Mouse (Mus musculus) forebrain, embryonic 15.5 days (tissue): ENCODE data around the gene Wdr41. TPM values are rescaled to one million over a fixed set of nuclear protein-coding genes. Genes with fewer than 3 reads are reported as not detected.

ENCODE experiments used
- ATAC-seq: fragments of 200-750 bp; cut with Nextera tagmentation; replicated peaks from 2 replicates; pipeline ENCODE4 v1.8.0; 2017; ENCODE audit warnings: mild to moderate bottlenecking, moderate TSS enrichment, moderate library complexity
- H3K27ac ChIP-seq: fragments of 300-500 bp; sonication (generic); replicated peaks from 2 replicates; pipeline ENCODE4 v1.5.1; 2015; ENCODE audit warnings: mild to moderate bottlenecking, inconsistent platforms
- H3K27me3 ChIP-seq: fragments of 300-500 bp; sonication (generic); 2 replicates; pipeline ENCODE4 v1.6.1; 2015; ENCODE audit warnings: inconsistent platforms
- H3K36me3 ChIP-seq: fragments of 300-500 bp; sonication (generic); 2 replicates; pipeline ENCODE4 v1.6.1; 2015; ENCODE audit warnings: mild to moderate bottlenecking, inconsistent platforms
- H3K4me1 ChIP-seq: fragments of 300-500 bp; sonication (generic); 2 replicates; pipeline ENCODE4 v1.6.1; 2015; ENCODE audit warnings: inconsistent platforms
- H3K4me2 ChIP-seq: fragments of 300-500 bp; sonication (generic); replicated peaks from 2 replicates; pipeline ENCODE4 v1.6.1; 2015; ENCODE audit warnings: mild to moderate bottlenecking, inconsistent platforms
- H3K4me3 ChIP-seq: fragments of 300-500 bp; sonication (generic); 2 replicates; pipeline ENCODE4 v1.5.1; 2015; ENCODE audit warnings: mild to moderate bottlenecking, inconsistent platforms
- H3K9ac ChIP-seq: fragments of 300-500 bp; sonication (generic); replicated peaks from 2 replicates; pipeline ENCODE4 v1.6.1; 2015; ENCODE audit warnings: mild to moderate bottlenecking, inconsistent platforms
- H3K9me3 ChIP-seq: fragments of 300-500 bp; sonication (generic); 2 replicates; pipeline ENCODE4 v1.6.1; 2016; ENCODE audit warnings: inconsistent platforms
- WGBS: fragments of 180-500 bp; shearing (Covaris S2); methylation state at CpG from one replicate; pipeline ENCODE4 v1.1.7; 2015; ENCODE audit warnings: mixed read lengths; 5-methylcytosine and 5-hydroxymethylcytosine counted together
- polyA plus RNA-seq: library from polyadenylated mRNA; unstranded; fragments of >200 nt; fragmentation: Nextera tagmentation; extraction: Ambion mirVana; gene quantifications from 2 replicates; pipeline ENCODE4 v1.2.1, GENCODE M21; 2015

Gene Wdr41
- polyA plus RNA-seq, 1 experiment from 2014 or later, result 27.5 TPM

GRCm38 (mm10) chr13:95009261-95009660 lies 33.1 kb downstream of the Wdr41 start:
- peaks cover under 1% of the 10 kb centered on the region; the same call in 1 of the 2 replicates for H3K4me1 ChIP-seq
- H3K27ac ChIP-seq, result no peak overlapping the region
- H3K9ac ChIP-seq, result no peak overlapping the region
- H3K4me2 ChIP-seq, result no peak overlapping the region
- ATAC-seq, result no peak
- H3K36me3 ChIP-seq, result peaks cover 4% of the 10 kb centered on the region
- 92% methylated on average over 7 of the region's 7 CpGs for WGBS
- no peaks in the 10 kb centered on the region for H3K9me3 ChIP-seq
- H3K27me3 ChIP-seq, result no peaks in the 10 kb centered on the region
- no peak overlapping the region for H3K4me3 ChIP-seq

GRCm38 (mm10) chr13:95011546-95012257 lies 35.6 kb downstream of the Wdr41 start:
- ATAC-seq, result no peak
- H3K9me3 ChIP-seq, result no peaks in the 10 kb centered on the region
- H3K9ac ChIP-seq, result no peak overlapping the region
- no peaks in the 10 kb centered on the region for H3K27me3 ChIP-seq
- 83% methylated on average over 7 of the region's 7 CpGs for WGBS
- no peak overlapping the region for H3K4me3 ChIP-seq
- no peak overlapping the region for H3K4me2 ChIP-seq
- H3K27ac ChIP-seq, result no peak overlapping the region
- H3K4me1 ChIP-seq, result peaks cover 9% of the 10 kb centered on the region; the same call in 1 of the 2 replicates
- H3K36me3 ChIP-seq, result peaks cover 4% of the 10 kb centered on the region

GRCm38 (mm10) chr13:95017278-95017677 lies 41.1 kb downstream of the Wdr41 start:
- no peaks in the 10 kb centered on the region for H3K36me3 ChIP-seq
- H3K4me3 ChIP-seq, result no peak overlapping the region
- no peak overlapping the region for H3K4me2 ChIP-seq
- no peaks in the 10 kb centered on the region for H3K27me3 ChIP-seq
- H3K9me3 ChIP-seq, result no peaks in the 10 kb centered on the region
- ATAC-seq, result no peak
- no peak overlapping the region for H3K27ac ChIP-seq
- peaks cover 18% of the 10 kb centered on the region for H3K4me1 ChIP-seq
- no peak overlapping the region for H3K9ac ChIP-seq
- WGBS, result 94% methylated on average over 6 of the region's 6 CpGs

GRCm38 (mm10) chr13:95017916-95018315 lies 41.8 kb downstream of the Wdr41 start:
- WGBS, result under 1% methylated on average over 9 of the region's 9 CpGs
- no peak overlapping the region for H3K4me2 ChIP-seq
- 0 out of 2 replicates have a peak overlapping the region, but pooled peaks have one; percentile 20 for H3K9ac ChIP-seq

GRCm38 (mm10) chr13:95019345-95019744 lies 43.2 kb downstream of the Wdr41 start:
- no peak overlapping the region for H3K9ac ChIP-seq
- 87% methylated on average over 6 of the region's 6 CpGs for WGBS
- H3K9me3 ChIP-seq, result no peaks in the 10 kb centered on the region
- H3K4me3 ChIP-seq, result no peak overlapping the region
- H3K4me2 ChIP-seq, result no peak overlapping the region
- H3K27ac ChIP-seq, result no peak overlapping the region
- ATAC-seq, result no peak
- H3K36me3 ChIP-seq, result no peaks in the 10 kb centered on the region
- H3K4me1 ChIP-seq, result peaks cover 17% of the 10 kb centered on the region
- H3K27me3 ChIP-seq, result no peaks in the 10 kb centered on the region

More at GRCm38 (mm10) chr13:95017916-95018315, 41.8 kb downstream of the Wdr41 start:
- Histone ChIP-seq H3K27ac (peak overlapping the region; percentile 67), H3K9me3 (no peaks in the 10 kb centered on the region), H3K4me3 (no peak overlapping the region), H3K36me3 (no peaks in the 10 kb centered on the region), H3K4me1 (peaks cover 18% of the 10 kb centered on the region), H3K27me3 (no peaks in the 10 kb centered on the region)
- peak; percentile 76 for ATAC-seq

- 92% methylated on average over 6 of the region's 6 CpGs for WGBS
- Histone ChIP-seq H3K27me3 (no peaks in the 10 kb centered on the region), H3K9me3 (no peaks in the 10 kb centered on the region), H3K4me3 (no peak overlapping the region), H3K27ac (no peak overlapping the region), H3K9ac (no peak overlapping the region), H3K4me1 (peaks cover 15% of the 10 kb centered on the region), H3K36me3 (no peaks in the 10 kb centered on the region), H3K4me2 (no peak overlapping the region)
- ATAC-seq, result no peak
Measured at GRCm38 (mm10) chr13:95020216-95020615, 44.1 kb downstream of the Wdr41 start.

GRCm38 (mm10) chr13:95030828-95031227 lies 54.7 kb downstream of the Wdr41 start:
- no peaks in the 10 kb centered on the region for H3K9me3 ChIP-seq
- no peak overlapping the region for H3K4me3 ChIP-seq

GRCm38 (mm10) chr13:95032127-95032831 lies 56.1 kb downstream of the Wdr41 start:
- no peaks in the 10 kb centered on the region for H3K9me3 ChIP-seq
- no peak overlapping the region for H3K4me3 ChIP-seq
- H3K4me1 ChIP-seq, result peaks cover 4% of the 10 kb centered on the region; the same call in 1 of the 2 replicates
- no peak overlapping the region for H3K9ac ChIP-seq
- 56% methylated on average over 17 of the region's 17 CpGs for WGBS
- H3K27ac ChIP-seq, result peak overlapping the region; percentile 12; the same call in 1 of the 2 replicates
- H3K4me2 ChIP-seq, result no peak overlapping the region
- no peaks in the 10 kb centered on the region for H3K27me3 ChIP-seq
- H3K36me3 ChIP-seq, result 0 out of 2 replicates have a peak, but pooled peaks cover 4% of the 10 kb centered on the region
- peak; percentile 55; the same call in 1 of the 2 replicates for ATAC-seq

More at GRCm38 (mm10) chr13:95030828-95031227, 54.7 kb downstream of the Wdr41 start:
- Histone ChIP-seq H3K4me1 (peaks cover 4% of the 10 kb centered on the region; the same call in 1 of the 2 replicates), H3K27me3 (no peaks in the 10 kb centered on the region), H3K4me2 (no peak overlapping the region), H3K27ac (no peak overlapping the region), H3K36me3 (0 out of 2 replicates have a peak, but pooled peaks cover 4% of the 10 kb centered on the region), H3K9ac (no peak overlapping the region)
- ATAC-seq, result 0 out of 2 replicates have a peak, but pooled peaks have one; percentile 29
- WGBS, result 67% methylated on average over 6 of the region's 6 CpGs

- H3K9ac ChIP-seq, result no peak overlapping the region
- WGBS, result 82% methylated on average over 6 of the region's 6 CpGs
Measured at GRCm38 (mm10) chr13:95032973-95033372, 56.8 kb downstream of the Wdr41 start.

GRCm38 (mm10) chr13:95034094-95034493 lies 58.0 kb downstream of the Wdr41 start:
- no peaks in the 10 kb centered on the region for H3K36me3 ChIP-seq
- WGBS, result 93% methylated on average over 9 of the region's 9 CpGs
- no peaks in the 10 kb centered on the region for H3K9me3 ChIP-seq
- no peaks in the 10 kb centered on the region for H3K27me3 ChIP-seq
- no peak for ATAC-seq
- H3K27ac ChIP-seq, result no peak overlapping the region
- H3K9ac ChIP-seq, result no peak overlapping the region
- H3K4me3 ChIP-seq, result no peak overlapping the region
- peaks cover 4% of the 10 kb centered on the region; the same call in 1 of the 2 replicates for H3K4me1 ChIP-seq
- H3K4me2 ChIP-seq, result no peak overlapping the region

More at GRCm38 (mm10) chr13:95032973-95033372, 56.8 kb downstream of the Wdr41 start:
- ATAC-seq, result no peak
- peaks cover 4% of the 10 kb centered on the region; the same call in 1 of the 2 replicates for H3K4me1 ChIP-seq
- no peak overlapping the region for H3K4me2 ChIP-seq
- H3K27ac ChIP-seq, result no peak overlapping the region; the same call in 1 of the 2 replicates
- H3K36me3 ChIP-seq, result 0 out of 2 replicates have a peak, but pooled peaks cover 4% of the 10 kb centered on the region
- H3K9me3 ChIP-seq, result no peaks in the 10 kb centered on the region
- H3K4me3 ChIP-seq, result no peak overlapping the region
- no peaks in the 10 kb centered on the region for H3K27me3 ChIP-seq

- H3K27ac ChIP-seq, result no peak overlapping the region
- H3K27me3 ChIP-seq, result no peaks in the 10 kb centered on the region
- no peak overlapping the region for H3K4me3 ChIP-seq
- 85% methylated on average over 2 of the region's 2 CpGs for WGBS
- H3K36me3 ChIP-seq, result no peaks in the 10 kb centered on the region
- H3K9me3 ChIP-seq, result no peaks in the 10 kb centered on the region
- no peak overlapping the region for H3K4me2 ChIP-seq
- H3K4me1 ChIP-seq, result peaks cover 4% of the 10 kb centered on the region; the same call in 1 of the 2 replicates
- H3K9ac ChIP-seq, result no peak overlapping the region
- ATAC-seq, result no peak; the same call in 1 of the 2 replicates
Measured at GRCm38 (mm10) chr13:95034715-95035114, 58.6 kb downstream of the Wdr41 start.

- WGBS, result 92% methylated on average over 4 of the region's 4 CpGs
- no peaks in the 10 kb centered on the region for H3K9me3 ChIP-seq
- no peaks in the 10 kb centered on the region for H3K27me3 ChIP-seq
- H3K4me3 ChIP-seq, result no peak overlapping the region
- no peaks in the 10 kb centered on the region for H3K4me1 ChIP-seq
- no peak overlapping the region for H3K9ac ChIP-seq
- no peaks in the 10 kb centered on the region for H3K36me3 ChIP-seq
- no peak overlapping the region for H3K4me2 ChIP-seq
- ATAC-seq, result no peak
- no peak overlapping the region for H3K27ac ChIP-seq
Measured at GRCm38 (mm10) chr13:95038200-95038599, 62.1 kb downstream of the Wdr41 start.
